Mouse (Mus musculus): ENCODE measurements at regions not wholly inside any gene's neighbourhood (a gene's known extent, or its start where the extent isn't known, plus 50 kb on each side); places are given as distances from the start of the nearest gene placed in this dataset.

DNA sequence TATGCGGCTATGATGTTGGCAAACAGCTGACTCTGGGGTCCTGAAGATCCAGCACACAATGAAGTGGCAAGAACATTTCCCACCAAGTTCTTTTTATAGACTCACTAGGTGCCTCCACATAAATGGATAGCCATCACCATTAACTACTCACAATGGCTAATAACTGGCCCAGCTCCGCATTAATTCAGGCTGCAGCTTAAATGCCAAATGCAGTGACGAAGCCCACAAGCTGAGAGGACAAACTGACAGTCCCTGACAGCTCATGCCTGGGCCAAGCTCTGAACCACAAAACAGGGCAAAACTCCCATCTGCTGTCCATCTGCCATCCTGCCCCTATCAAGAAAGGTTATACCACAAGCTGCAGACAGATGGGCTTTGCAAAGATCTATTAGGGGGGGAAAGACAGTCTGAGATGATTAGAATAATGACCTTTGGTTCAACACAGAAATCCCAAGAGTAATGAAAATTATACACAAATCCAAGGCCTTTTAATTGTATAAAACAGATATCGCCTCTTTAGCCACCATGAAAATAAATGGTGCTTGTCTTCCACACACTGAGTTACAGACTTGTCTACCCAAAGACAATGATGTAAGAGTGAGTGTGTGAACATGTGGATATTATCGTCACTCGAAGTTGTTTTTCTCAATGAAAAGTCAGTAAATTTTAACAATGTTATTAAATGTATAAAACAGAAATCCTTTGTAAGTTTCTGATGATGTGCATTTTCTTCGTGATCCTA, 224.1 kb downstream of the Gm11361 start:
- Histone ChIP-seq H3K27ac (ENCODE audit: control insufficient read depth, low read depth, low read length) (no peak overlapping the region), H3K27me3 (ENCODE audit: control insufficient read depth in 1 of 2, insufficient read depth in 2 of 2, low read length in 2 of 2) (no peaks in the 10 kb centered on the region), H3K79me2 (ENCODE audit: control insufficient read depth, insufficient read depth, low read length, poor library complexity) (no peaks in the 10 kb centered on the region), H3K9me3 (replicated peaks; ENCODE audit: insufficient read depth, low read length) (no peaks in the 10 kb centered on the region), H3K4me1 (ENCODE audit: control insufficient read depth in 1 of 2, insufficient read depth in 2 of 2, low read length in 2 of 2) (no peaks in the 10 kb centered on the region), H3K9ac (ENCODE audit: control insufficient read depth, low read depth, low read length, poor library complexity, severe bottlenecking) (no peak overlapping the region), H3K36me3 (ENCODE audit: control insufficient read depth in 1 of 2, insufficient read depth in 2 of 2, low read length in 2 of 2) (no peaks in the 10 kb centered on the region), H3K4me3 (ENCODE audit: control insufficient read depth in 1 of 2, insufficient read depth in 1 of 2, low read depth in 2 of 2, low read length in 2 of 2) (no peak overlapping the region)
- TF ChIP-seq CTCF (IDR thresholded peaks at IDR 0.05 in 2 of 3, conservative IDR thresholded peaks at IDR 0.05 in 1 of 3; ENCODE audit: control insufficient read depth in 1 of 3, insufficient read depth in 1 of 3, low read depth in 2 of 3, low read length in 3 of 3, poor library complexity in 1 of 3, severe bottlenecking in 1 of 3) (no peak), POLR2AphosphoS5 (IDR thresholded peaks at IDR 0.05; ENCODE audit: borderline replicate concordance, low read depth, low read length) (no peak), ZMIZ1 (IDR thresholded peaks at IDR 0.05; ENCODE audit: low read depth, low read length) (no peak), GABPA (IDR thresholded peaks at IDR 0.05; ENCODE audit: low read depth, low read length) (no peak), HCFC1 (IDR thresholded peaks at IDR 0.05; ENCODE audit: low read depth, low read length) (no peak), NRF1 (IDR thresholded peaks at IDR 0.05; ENCODE audit: insufficient read depth, low read depth, low read length, poor library complexity, severe bottlenecking) (no peak), RAD21 (IDR thresholded peaks at IDR 0.05; ENCODE audit: low read depth, low read length) (no peak), MAZ (IDR thresholded peaks at IDR 0.05; ENCODE audit: low read depth, low read length) (no peak), ZNF384 (IDR thresholded peaks at IDR 0.05; ENCODE audit: low read depth, low read length) (no peak), ETS1 (IDR thresholded peaks at IDR 0.05; ENCODE audit: low read depth, low read length) (no peak), KAT2A (conservative IDR thresholded peaks at IDR 0.05; ENCODE audit: low read depth, low read length) (no peak), CHD2 (IDR thresholded peaks at IDR 0.05; ENCODE audit: low read length) (no peak), MYB (IDR thresholded peaks at IDR 0.05; ENCODE audit: low read depth, low read length) (no peak)
- DNase-seq (ENCODE audit: low read depth, low spot score): no peak

DNA sequence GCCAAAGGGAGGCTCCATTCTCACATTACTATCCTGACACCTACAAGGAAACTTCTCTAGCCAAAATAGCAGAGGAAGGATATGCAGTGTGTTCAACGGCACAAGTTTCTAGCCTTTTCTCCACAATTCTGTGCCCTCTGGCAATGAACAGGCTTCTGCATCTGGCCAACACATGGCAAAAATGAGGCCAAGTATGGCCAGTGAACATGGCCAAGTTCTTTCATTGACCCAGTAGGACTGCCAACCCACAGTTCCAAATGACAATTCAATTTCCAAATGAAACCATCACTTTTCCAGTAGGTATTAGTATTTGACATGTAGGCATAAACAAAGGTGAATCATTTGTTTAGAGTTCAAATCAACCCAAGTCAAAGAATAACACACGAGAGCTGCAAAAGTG, 208.8 kb downstream of the Gm11361 start:
- Histone ChIP-seq H3K79me2 (ENCODE audit: control insufficient read depth, insufficient read depth, low read length, poor library complexity) (no peaks in the 10 kb centered on the region), H3K9me3 (replicated peaks; ENCODE audit: insufficient read depth, low read length) (no peaks in the 10 kb centered on the region), H3K36me3 (ENCODE audit: control insufficient read depth in 1 of 2, insufficient read depth in 2 of 2, low read length in 2 of 2) (no peaks in the 10 kb centered on the region), H3K4me3 (ENCODE audit: control insufficient read depth in 1 of 2, insufficient read depth in 1 of 2, low read depth in 2 of 2, low read length in 2 of 2) (no peak overlapping the region), H3K27me3 (ENCODE audit: control insufficient read depth in 1 of 2, insufficient read depth in 2 of 2, low read length in 2 of 2) (no peaks in the 10 kb centered on the region), H3K4me1 (ENCODE audit: control insufficient read depth in 1 of 2, insufficient read depth in 2 of 2, low read length in 2 of 2) (no peaks in the 10 kb centered on the region), H3K27ac (ENCODE audit: control insufficient read depth, low read depth, low read length) (no peak overlapping the region), H3K9ac (ENCODE audit: control insufficient read depth, low read depth, low read length, poor library complexity, severe bottlenecking) (no peak overlapping the region)
- TF ChIP-seq SIN3A (IDR thresholded peaks at IDR 0.05; ENCODE audit: low read length) (no peak), POLR2AphosphoS2 (IDR thresholded peaks at IDR 0.05; ENCODE audit: low read length) (no peak), USF1 (IDR thresholded peaks at IDR 0.05; ENCODE audit: low read depth, low read length) (no peak), SMC3 (IDR thresholded peaks at IDR 0.05; ENCODE audit: low read depth, low read length) (no peak), BHLHE40 (IDR thresholded peaks at IDR 0.05; ENCODE audit: borderline replicate concordance, low read depth, low read length) (no peak), NELFE (IDR thresholded peaks at IDR 0.05; ENCODE audit: low read depth, low read length) (no peak), HCFC1 (IDR thresholded peaks at IDR 0.05; ENCODE audit: low read depth, low read length) (no peak), ETS1 (IDR thresholded peaks at IDR 0.05; ENCODE audit: low read depth, low read length) (no peak), USF2 (IDR thresholded peaks at IDR 0.05; ENCODE audit: borderline replicate concordance in 1 of 2, insufficient read depth in 1 of 2, low read depth in 1 of 2, low read length in 2 of 2) (no peak), ZKSCAN1 (IDR thresholded peaks at IDR 0.05; ENCODE audit: low read depth, low read length) (no peak), TAL1 (IDR thresholded peaks at IDR 0.05; ENCODE audit: low read length) (no peak), E2F4 (IDR thresholded peaks at IDR 0.05; ENCODE audit: borderline replicate concordance, low read depth, low read length) (no peak), JUND (IDR thresholded peaks at IDR 0.05; ENCODE audit: low read depth, low read length) (no peak), TCF12 (IDR thresholded peaks at IDR 0.05; ENCODE audit: low read depth, low read length) (no peak), ZMIZ1 (IDR thresholded peaks at IDR 0.05; ENCODE audit: low read depth, low read length) (no peak), KAT2A (conservative IDR thresholded peaks at IDR 0.05; ENCODE audit: low read depth, low read length) (no peak), RCOR1 (IDR thresholded peaks at IDR 0.05; ENCODE audit: low read depth, low read length) (no peak), POLR2A (IDR thresholded peaks at IDR 0.05; ENCODE audit: control insufficient read depth in 1 of 2, insufficient read depth in 1 of 2, low read depth in 1 of 2, low read length in 2 of 2, poor library complexity in 1 of 2) (no peak)
- DNase-seq (ENCODE audit: low read depth, low spot score): no peak

Data from MEL (cell line).